Mouse (Mus musculus) midbrain, embryonic 10.5 days (tissue): ENCODE measurements around the gene Mbd3l2. TPM values are rescaled to one million over a fixed set of nuclear protein-coding genes. Genes with fewer than 3 reads are reported as not detected.

Experiments
- microRNA-seq: library from miRNA; unstranded; fragments of <30 nt; microRNA quantifications from one replicate; pipeline ENCODE4, GENCODE M21; 2017
- polyA plus RNA-seq: library from polyadenylated mRNA; unstranded; fragments of >200 nt; fragmentation: Nextera tagmentation; extraction: Ambion mirVana; gene quantifications from 2 replicates; pipeline ENCODE4 v1.2.1, GENCODE M21; 2016

Mbd3l2 gene
- polyA plus RNA-seq, 1 experiment from 2014 or later = not detected

Small RNAs within 50 kb of the gene (microRNA-seq; reads per million reads assigned to microRNA genes)
- not detected for gene Gm22854

Other genes starting within 250 kb of the Mbd3l2 start
- 133 and 149 TPM in 2 replicates for gene Chordc1, start 138.5 kb upstream of the Mbd3l2 start, polyA plus RNA-seq
- 1.3 and 1.6 TPM in 2 replicates for gene Naalad2, start 27.7 kb upstream of the Mbd3l2 start, polyA plus RNA-seq
- not detected in 2 replicates for gene Ubtfl1, start 26.2 kb upstream of the Mbd3l2 start, polyA plus RNA-seq
- gene Zfp558, start 47.6 kb downstream of the Mbd3l2 start, polyA plus RNA-seq = 10.2 and 13.2 TPM in 2 replicates
- gene Mbd3l1, start 47.7 kb downstream of the Mbd3l2 start, polyA plus RNA-seq = not detected in 2 replicates
- gene Muc16, start 243.9 kb downstream of the Mbd3l2 start, polyA plus RNA-seq = not detected in 2 replicates